Mouse (Mus musculus): ENCODE results near the gene Slc16a10.

- TF ChIP-seq POLR2A (IDR thresholded peaks at IDR 0.05; ENCODE audit: low read depth, low read length) (no peak), CTCF (conservative IDR thresholded peaks at IDR 0.05; ENCODE audit: insufficient read depth, insufficient read length, low read depth, low read length) (no peak)
Observed at GRCm38 (mm10) chr10:40131690-40132418, 10.2 kb downstream of the Slc16a10 start.

Measured in kidney, adult 2 months (tissue).